Mouse (Mus musculus) ES-E14 (cell line): ENCODE measurements at regions not wholly inside any gene's neighbourhood (a gene's known extent, or its start where the extent isn't known, plus 50 kb on each side); places are given as distances from the start of the nearest gene placed in this dataset.

Experiments
- CHD2 ChIP-seq: IDR thresholded peaks from 2 replicates; pipeline ENCODE4 v1.6.1; 2014; ENCODE audit warnings: mild to moderate bottlenecking, low read depth, low read length, inconsistent platforms
- HCFC1 ChIP-seq: IDR thresholded peaks from 2 replicates; pipeline ENCODE4 v1.6.1; 2012; ENCODE audit warnings: low read length, inconsistent platforms, borderline replicate concordance; ENCODE audit not compliant: insufficient read depth
- MAFK ChIP-seq: IDR thresholded peaks from 2 replicates; pipeline ENCODE4 v1.6.1; 2014; ENCODE audit warnings: mild to moderate bottlenecking, low read depth, low read length, inconsistent platforms; ENCODE audit not compliant: insufficient read depth
- ZC3H11A ChIP-seq: IDR thresholded peaks from 2 replicates; pipeline ENCODE4 v1.6.1; 2012; ENCODE audit warnings: low read depth, mild to moderate bottlenecking, inconsistent platforms, low read length, borderline replicate concordance
- ZNF384 ChIP-seq: IDR thresholded peaks from 2 replicates; pipeline ENCODE4 v1.6.1; 2012; ENCODE audit warnings: low read depth, low read length, inconsistent platforms

DNA sequence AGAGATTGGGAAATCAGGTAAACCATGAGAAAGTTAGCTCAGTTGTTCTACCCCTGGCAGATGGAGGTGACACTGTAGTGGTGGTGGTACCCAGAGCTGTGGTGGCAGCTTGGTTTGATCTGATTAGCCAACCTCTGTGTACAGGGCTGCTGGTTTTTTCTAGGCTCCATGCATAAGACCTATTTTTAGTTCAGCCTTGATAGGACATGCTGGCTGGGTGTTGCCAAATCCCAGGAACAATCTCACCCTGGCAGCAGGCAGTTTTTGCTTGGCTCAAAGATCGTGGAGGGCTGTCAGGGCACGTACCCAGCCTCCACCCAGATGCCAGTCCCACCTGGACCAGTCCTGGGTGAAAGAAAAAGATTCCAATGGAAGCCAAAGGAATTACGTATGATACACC is 178.7 kb upstream of the Fggy start:
- no peak for TF ChIP-seq MAFK
- TF ChIP-seq ZC3H11A, result no peak
- no peak for TF ChIP-seq CHD2
- no peak for TF ChIP-seq HCFC1
- no peak for TF ChIP-seq ZNF384
